Mouse (Mus musculus) olfactory bulb, adult 2 months (tissue): ENCODE measurements around the gene Ptpru. TPM values are rescaled to one million over a fixed set of nuclear protein-coding genes. Genes with fewer than 3 reads are reported as not detected.

ENCODE experiments used
- H3K27ac ChIP-seq: fragments of 200-500 bp; 2 replicates; pipeline ENCODE4 v1.5.1; 2012; ENCODE audit warnings: low read depth, low read length; ENCODE audit not compliant: insufficient read depth
- H3K4me1 ChIP-seq: fragments of 200-500 bp; 2 replicates; pipeline ENCODE4 v1.6.1; 2012; ENCODE audit warnings: low read length; ENCODE audit not compliant: control insufficient read depth, insufficient read depth
- H3K4me3 ChIP-seq: fragments of 200-500 bp; 2 replicates; pipeline ENCODE4 v1.5.1; 2012; ENCODE audit warnings: mild to moderate bottlenecking, low read depth, low read length, moderate library complexity; ENCODE audit not compliant: insufficient read depth
- CTCF ChIP-seq: fragments of 200-500 bp; IDR thresholded peaks from 2 replicates; pipeline ENCODE4 v1.5.1; 2012; ENCODE audit warnings: low read depth, mild to moderate bottlenecking, low read length, moderate library complexity; ENCODE audit not compliant: insufficient read depth
- POLR2A ChIP-seq: fragments of 200-500 bp; IDR thresholded peaks from 2 replicates; pipeline ENCODE4 v1.6.1; 2012; ENCODE audit warnings: mild to moderate bottlenecking, low read depth, low read length, moderate library complexity; ENCODE audit not compliant: insufficient read depth
- WGBS: fragments of 180-500 bp; shearing (Covaris S2); methylation state at CpG from one replicate; pipeline ENCODE4 v1.1.7; 2018; 5-methylcytosine and 5-hydroxymethylcytosine counted together
- polyA plus RNA-seq: library from polyadenylated mRNA; stranded (reverse); fragments of >200 nt; gene quantifications from 2 replicates; pipeline ENCODE4 v1.2.4, GENCODE M21; 2012; ENCODE audit warnings: low replicate concordance; ENCODE audit not compliant: missing spikeins, insufficient read depth, insufficient read length

Gene Ptpru
- polyA plus RNA-seq, 1 experiment = not detected

- TF ChIP-seq POLR2A (no peak), CTCF (no peak)
- H3K4me1 ChIP-seq = peaks cover 8% of the 10 kb centered on the region
- H3K27ac ChIP-seq = no peak overlapping the region
- 84% methylated on average over 13 of the region's 13 CpGs for WGBS
- no peak overlapping the region for H3K4me3 ChIP-seq
These were observed 95.1 kb downstream of the Ptpru start for GRCm38 (mm10) chr4:131743031-131743430.

GRCm38 (mm10) chr4:131740621-131741020, 97.5 kb downstream of the Ptpru start:
- H3K27ac ChIP-seq = no peak overlapping the region
- TF ChIP-seq POLR2A = no peak
- 87% methylated on average over 5 of the region's 5 CpGs for WGBS
- no peak overlapping the region for H3K4me3 ChIP-seq
- peaks cover 8% of the 10 kb centered on the region for H3K4me1 ChIP-seq

- H3K4me1 ChIP-seq = no peaks in the 10 kb centered on the region
- 42% methylated on average over 7 of the region's 7 CpGs for whole genome bisulfite sequencing
- no peak overlapping the region for H3K27ac ChIP-seq
- TF ChIP-seq POLR2A = no peak
- no peak overlapping the region for H3K4me3 ChIP-seq
These were observed 109.5 kb downstream of the Ptpru start for GRCm38 (mm10) chr4:131728628-131729027.

GRCm38 (mm10) chr4:131723415-131724080, 114.5 kb downstream of the Ptpru start:
- H3K4me1 ChIP-seq = no peaks in the 10 kb centered on the region
- no peak for TF ChIP-seq CTCF
- TF ChIP-seq POLR2A = no peak
- H3K4me3 ChIP-seq = no peak overlapping the region
- 55% methylated on average over 11 of the region's 11 CpGs for WGBS
- H3K27ac ChIP-seq = no peak overlapping the region

- Histone ChIP-seq H3K4me1 (no peaks in the 10 kb centered on the region), H3K4me3 (no peak overlapping the region), H3K27ac (no peak overlapping the region)
- 66% methylated on average over 8 of the region's 8 CpGs for WGBS
- no peak for TF ChIP-seq CTCF
- no peak for TF ChIP-seq POLR2A
These were observed 115.8 kb downstream of the Ptpru start for GRCm38 (mm10) chr4:131722121-131722841.

GRCm38 (mm10) chr4:131719151-131719550, 118.9 kb downstream of the Ptpru start:
- TF ChIP-seq POLR2A = no peak
- TF ChIP-seq CTCF = no peak
- 58% methylated on average over 5 of the region's 5 CpGs for WGBS
- Histone ChIP-seq H3K4me3 (no peak overlapping the region), H3K4me1 (no peaks in the 10 kb centered on the region), H3K27ac (no peak overlapping the region)

Other genes starting within 250 kb of the Ptpru start
- gene Mecr, start 5.2 kb upstream of the Ptpru start, polyA plus RNA-seq = not detected in 2 replicates
- gene Srsf4, start 35.3 kb upstream of the Ptpru start, polyA plus RNA-seq = not detected in 2 replicates
- gene Tmem200b, start 83.5 kb upstream of the Ptpru start, polyA plus RNA-seq = not detected in 2 replicates
- not detected in 2 replicates for gene Gm10300, start 236.4 kb upstream of the Ptpru start, polyA plus RNA-seq
- gene Epb41, start 237.0 kb upstream of the Ptpru start, polyA plus RNA-seq = 382 TPM in 1 of 2 replicates, not detected in the other